Mouse (Mus musculus): ENCODE data around the gene Gm13696. TPM values are rescaled to one million over a fixed set of nuclear protein-coding genes. Genes with fewer than 3 reads are reported as not detected.
A peak's percentile ranks its signal among the peaks of the same experiment; 100 is the strongest.
"Not testable (repeated sequence)": the region's sequence is repeated elsewhere in the genome, so short reads cannot be mapped to it uniquely, and the experiment has no call there.

The Gm13696 gene
- polyA plus RNA-seq, 1 experiment from 2014 or later: not detected

GRCm38 (mm10) chr2:83990253-83990652, 17.3 kb downstream of the Gm13696 start, which contains the start of gene Gm13691:
Gene Gm13691 (plus strand): TSS chr2:83990553.
- H3K9ac ChIP-seq (replicated peaks; ENCODE audit: low read length); H3K36me3 ChIP-seq (ENCODE audit: insufficient read depth, low read length); H3K4me2 ChIP-seq (replicated peaks; ENCODE audit: low read depth, low read length); H3K27me3 ChIP-seq (ENCODE audit: insufficient read depth, low read length); H3K9me3 ChIP-seq (ENCODE audit: low read length); H3K4me3 ChIP-seq (ENCODE audit: low read length); ATAC-seq (ENCODE audit: low FRiP score, low TSS enrichment); H3K27ac ChIP-seq (ENCODE audit: low read length); H3K4me1 ChIP-seq (ENCODE audit: insufficient read depth, low read length): not testable (repeated sequence)
- no CpG with 5 or more reads among the region's 6 CpGs for WGBS

DNA sequence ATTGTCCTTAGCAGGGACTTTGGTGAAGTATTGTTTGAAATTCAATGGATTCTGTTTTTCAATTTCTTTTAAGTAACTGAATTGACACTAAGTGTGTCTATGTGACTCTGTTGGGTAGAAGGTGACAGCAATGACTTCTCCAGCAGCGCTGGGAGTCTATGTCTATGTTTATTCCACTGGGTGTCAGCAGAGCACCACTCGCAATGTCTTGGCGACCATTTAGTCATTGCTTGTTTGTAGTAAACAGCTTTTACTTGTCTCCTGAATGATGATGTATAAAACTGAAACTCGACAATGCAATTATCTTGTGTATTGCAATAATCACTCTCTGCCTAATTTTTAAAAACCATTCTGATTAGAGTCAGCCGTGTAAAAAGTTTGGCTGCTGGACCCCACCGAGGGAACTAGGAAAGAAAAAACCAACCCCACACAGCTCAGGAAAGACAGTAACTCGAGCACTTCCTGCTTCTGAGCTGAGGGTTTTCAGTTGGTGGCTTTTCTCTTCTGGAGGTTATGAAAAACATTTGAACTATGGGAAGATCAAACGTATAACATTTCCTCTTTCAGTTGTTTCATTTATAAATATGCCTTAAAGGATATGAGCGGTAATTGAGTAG, 20.8 kb downstream of the Gm13696 start:
- not testable (repeated sequence) for H3K36me3 ChIP-seq (ENCODE audit: insufficient read depth, low read length); H3K9me3 ChIP-seq (ENCODE audit: low read length); H3K4me3 ChIP-seq (ENCODE audit: low read length); H3K9ac ChIP-seq (replicated peaks; ENCODE audit: low read length); H3K27me3 ChIP-seq (ENCODE audit: insufficient read depth, low read length); H3K4me1 ChIP-seq (ENCODE audit: insufficient read depth, low read length)
- Histone ChIP-seq H3K27ac (ENCODE audit: low read length) (peak overlapping the region; percentile 50; the same call in 1 of the 2 replicates), H3K4me2 (replicated peaks; ENCODE audit: low read depth, low read length) (peak overlapping the region; percentile 36)
- ATAC-seq (ENCODE audit: low FRiP score, low TSS enrichment): peak; percentile 61; the same call in 1 of the 2 replicates
- 15% methylated on average over 7 of the region's 9 CpGs for WGBS

DNA sequence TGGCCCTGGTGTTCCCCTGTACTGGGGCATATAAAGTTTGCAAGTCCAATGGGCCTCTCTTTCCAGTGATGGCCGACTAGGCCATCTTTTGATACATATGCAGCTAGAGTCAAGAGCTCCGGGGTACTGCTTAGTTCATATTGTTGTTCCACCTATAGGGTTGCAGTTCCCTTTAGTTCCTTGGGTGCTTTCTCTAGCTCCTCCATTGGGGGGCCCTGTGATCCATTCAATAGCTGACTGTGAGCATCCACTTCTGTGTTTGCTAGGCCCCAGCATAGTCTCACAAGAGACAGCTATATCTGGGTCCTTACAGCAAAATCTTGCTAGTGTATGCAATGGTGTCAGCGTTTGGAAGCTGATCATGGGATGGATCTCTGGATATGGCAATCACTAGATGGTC, 21.6 kb downstream of the Gm13696 start:
- not testable (repeated sequence) for H3K27me3 ChIP-seq (ENCODE audit: insufficient read depth, low read length); H3K9me3 ChIP-seq (ENCODE audit: low read length); H3K36me3 ChIP-seq (ENCODE audit: insufficient read depth, low read length); H3K4me3 ChIP-seq (ENCODE audit: low read length); H3K9ac ChIP-seq (replicated peaks; ENCODE audit: low read length); H3K4me1 ChIP-seq (ENCODE audit: insufficient read depth, low read length); H3K4me2 ChIP-seq (replicated peaks; ENCODE audit: low read depth, low read length); H3K27ac ChIP-seq (ENCODE audit: low read length); ATAC-seq (ENCODE audit: low FRiP score, low TSS enrichment)
- WGBS: no CpG with 5 or more reads among the region's 3 CpGs

DNA sequence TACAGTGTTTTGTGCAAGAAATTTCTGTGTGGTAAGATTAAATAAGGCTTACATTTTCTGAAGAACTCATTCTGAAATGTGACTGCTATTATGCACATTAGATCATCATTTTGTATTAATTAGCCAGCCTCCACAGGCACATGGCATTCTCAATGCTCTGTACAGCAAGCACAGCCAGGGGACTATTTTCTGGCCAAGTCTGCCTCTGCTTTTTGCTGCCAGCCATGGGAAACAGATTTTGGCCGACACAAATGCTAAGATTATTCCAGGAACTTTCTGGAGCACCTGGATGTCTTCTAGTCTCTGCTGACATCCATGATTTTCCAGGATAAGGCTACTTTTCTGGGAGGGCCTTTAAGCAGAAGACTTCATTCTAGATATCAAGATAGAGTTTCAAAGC, 36.0 kb downstream of the Gm13696 start:
- Histone ChIP-seq H3K4me3 (ENCODE audit: low read length) (no peak overlapping the region), H3K9ac (replicated peaks; ENCODE audit: low read length) (no peak overlapping the region), H3K4me1 (ENCODE audit: insufficient read depth, low read length) (no peaks in the 10 kb centered on the region), H3K27ac (ENCODE audit: low read length) (no peak overlapping the region), H3K9me3 (ENCODE audit: low read length) (no peaks in the 10 kb centered on the region), H3K36me3 (ENCODE audit: insufficient read depth, low read length) (no peaks in the 10 kb centered on the region), H3K27me3 (ENCODE audit: insufficient read depth, low read length) (no peaks in the 10 kb centered on the region), H3K4me2 (replicated peaks; ENCODE audit: low read depth, low read length) (no peak overlapping the region)
- ATAC-seq (ENCODE audit: low FRiP score, low TSS enrichment): no peak
- 61% methylated on average over 1 of the region's 1 CpGs for WGBS

DNA sequence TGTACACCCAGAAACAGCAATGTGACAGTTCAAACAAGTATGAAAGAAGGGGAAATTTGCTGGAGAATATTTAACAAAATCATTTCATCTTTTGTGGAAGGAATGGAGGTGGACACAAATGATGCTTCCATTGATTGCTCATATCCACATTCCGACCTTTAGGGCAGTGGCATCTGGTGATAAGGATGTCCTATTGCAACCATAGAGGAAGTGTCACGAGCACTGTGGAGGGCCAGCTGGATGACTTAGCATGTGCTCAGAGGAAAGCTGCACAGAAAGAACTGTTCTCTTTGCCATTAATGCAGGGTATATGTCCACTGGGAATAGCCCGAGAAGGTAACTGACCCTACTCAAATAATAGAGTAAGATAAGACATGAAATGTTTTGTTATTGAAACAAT, 36.9 kb downstream of the Gm13696 start:
- Histone ChIP-seq H3K27ac (ENCODE audit: low read length) (no peak overlapping the region), H3K36me3 (ENCODE audit: insufficient read depth, low read length) (no peaks in the 10 kb centered on the region), H3K9ac (replicated peaks; ENCODE audit: low read length) (no peak overlapping the region), H3K27me3 (ENCODE audit: insufficient read depth, low read length) (no peaks in the 10 kb centered on the region), H3K4me2 (replicated peaks; ENCODE audit: low read depth, low read length) (no peak overlapping the region), H3K9me3 (ENCODE audit: low read length) (no peaks in the 10 kb centered on the region), H3K4me3 (ENCODE audit: low read length) (no peak overlapping the region), H3K4me1 (ENCODE audit: insufficient read depth, low read length) (no peaks in the 10 kb centered on the region)
- ATAC-seq (ENCODE audit: low FRiP score, low TSS enrichment): no peak
- WGBS: 63% methylated on average over 3 of the region's 3 CpGs

DNA sequence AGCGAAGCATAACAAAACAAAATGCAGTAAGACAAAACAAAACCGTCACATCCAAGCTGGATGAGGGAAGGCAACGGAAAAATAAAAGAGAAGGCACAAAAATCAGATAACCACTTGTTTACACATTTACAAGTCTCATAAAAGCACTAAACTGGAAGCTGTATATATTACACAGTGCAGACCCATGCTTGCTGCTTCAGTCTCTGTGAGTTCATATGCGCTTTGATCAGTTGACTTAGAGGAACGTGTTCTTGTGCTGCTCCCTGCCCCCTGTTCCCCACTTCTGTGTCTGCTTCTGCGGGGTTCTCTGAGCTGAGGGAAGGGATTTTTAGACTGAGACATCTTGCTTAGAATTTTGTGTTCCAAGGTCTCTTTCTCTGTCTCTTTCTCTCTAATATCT, 41.6 kb downstream of the Gm13696 start:
- no peak overlapping the region for H3K9ac ChIP-seq (replicated peaks; ENCODE audit: low read length)
- no peaks in the 10 kb centered on the region for H3K36me3 ChIP-seq (ENCODE audit: insufficient read depth, low read length)
- H3K27ac ChIP-seq (ENCODE audit: low read length): no peak overlapping the region
- no peaks in the 10 kb centered on the region for H3K27me3 ChIP-seq (ENCODE audit: insufficient read depth, low read length)
- no peak overlapping the region for H3K4me2 ChIP-seq (replicated peaks; ENCODE audit: low read depth, low read length)
- H3K9me3 ChIP-seq (ENCODE audit: low read length): no peaks in the 10 kb centered on the region
- no peak overlapping the region for H3K4me3 ChIP-seq (ENCODE audit: low read length)
- 69% methylated on average over 6 of the region's 6 CpGs for WGBS
- H3K4me1 ChIP-seq (ENCODE audit: insufficient read depth, low read length): 0 out of 2 replicates have a peak, but pooled peaks cover 5% of the 10 kb centered on the region
- no peak for ATAC-seq (ENCODE audit: low FRiP score, low TSS enrichment)

GRCm38 (mm10) chr2:84016291-84016690, 43.4 kb downstream of the Gm13696 start:
- not testable (repeated sequence) for H3K4me3 ChIP-seq (ENCODE audit: low read length); H3K9ac ChIP-seq (replicated peaks; ENCODE audit: low read length); ATAC-seq (ENCODE audit: low FRiP score, low TSS enrichment); H3K4me1 ChIP-seq (ENCODE audit: insufficient read depth, low read length); H3K27ac ChIP-seq (ENCODE audit: low read length); H3K4me2 ChIP-seq (replicated peaks; ENCODE audit: low read depth, low read length); H3K36me3 ChIP-seq (ENCODE audit: insufficient read depth, low read length); H3K27me3 ChIP-seq (ENCODE audit: insufficient read depth, low read length); H3K9me3 ChIP-seq (ENCODE audit: low read length)
- WGBS: 81% methylated on average over 5 of the region's 5 CpGs

GRCm38 (mm10) chr2:84018330-84018729, 45.4 kb downstream of the Gm13696 start:
- 0 out of 2 replicates have a peak, but pooled peaks cover 5% of the 10 kb centered on the region for H3K4me1 ChIP-seq (ENCODE audit: insufficient read depth, low read length)
- no peak overlapping the region for H3K4me2 ChIP-seq (replicated peaks; ENCODE audit: low read depth, low read length)
- no peak overlapping the region; the same call in 1 of the 2 replicates for H3K27ac ChIP-seq (ENCODE audit: low read length)
- WGBS: 52% methylated on average over 3 of the region's 3 CpGs
- H3K9me3 ChIP-seq (ENCODE audit: low read length): no peaks in the 10 kb centered on the region
- no peak overlapping the region for H3K4me3 ChIP-seq (ENCODE audit: low read length)
- no peak overlapping the region for H3K9ac ChIP-seq (replicated peaks; ENCODE audit: low read length)
- H3K27me3 ChIP-seq (ENCODE audit: insufficient read depth, low read length): no peaks in the 10 kb centered on the region
- ATAC-seq (ENCODE audit: low FRiP score, low TSS enrichment): no peak
- H3K36me3 ChIP-seq (ENCODE audit: insufficient read depth, low read length): no peaks in the 10 kb centered on the region

- Histone ChIP-seq H3K36me3 (ENCODE audit: insufficient read depth, low read length) (no peaks in the 10 kb centered on the region), H3K9me3 (ENCODE audit: low read length) (no peaks in the 10 kb centered on the region), H3K27ac (ENCODE audit: low read length) (peak overlapping the region; percentile 77; the same call in 1 of the 2 replicates), H3K4me2 (replicated peaks; ENCODE audit: low read depth, low read length) (no peak overlapping the region), H3K9ac (replicated peaks; ENCODE audit: low read length) (no peak overlapping the region), H3K4me1 (ENCODE audit: insufficient read depth, low read length) (0 out of 2 replicates have a peak, but pooled peaks cover 5% of the 10 kb centered on the region), H3K27me3 (ENCODE audit: insufficient read depth, low read length) (no peaks in the 10 kb centered on the region), H3K4me3 (ENCODE audit: low read length) (no peak overlapping the region)
- 63% methylated on average over 8 of the region's 8 CpGs for WGBS
- peak; percentile 91 for ATAC-seq (ENCODE audit: low FRiP score, low TSS enrichment)
Observed at GRCm38 (mm10) chr2:84019519-84020305, 46.8 kb downstream of the Gm13696 start.

DNA sequence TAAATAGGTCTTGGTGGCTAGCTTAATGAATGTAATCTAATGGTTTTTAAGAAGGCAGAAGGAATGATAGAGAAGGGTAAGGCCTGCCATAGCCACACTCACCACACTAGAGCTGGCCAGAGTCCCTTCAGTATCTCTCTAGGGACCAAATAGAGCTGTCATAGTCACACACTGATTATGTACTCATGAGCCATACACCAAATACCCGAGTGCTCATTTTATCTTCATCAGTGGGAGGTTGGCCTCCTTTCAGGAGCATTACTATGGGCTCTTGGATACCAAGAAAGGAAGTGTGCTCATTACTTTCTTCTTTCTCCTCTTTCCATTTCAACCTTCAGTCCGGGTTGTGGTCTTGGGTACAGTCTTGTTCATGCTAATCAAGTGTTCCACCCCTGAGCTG, 49.0 kb downstream of the Gm13696 start:
- Histone ChIP-seq H3K27me3 (ENCODE audit: insufficient read depth, low read length) (no peaks in the 10 kb centered on the region), H3K4me1 (ENCODE audit: insufficient read depth, low read length) (0 out of 2 replicates have a peak, but pooled peaks cover 5% of the 10 kb centered on the region), H3K4me2 (replicated peaks; ENCODE audit: low read depth, low read length) (no peak overlapping the region), H3K9me3 (ENCODE audit: low read length) (no peaks in the 10 kb centered on the region), H3K4me3 (ENCODE audit: low read length) (no peak overlapping the region), H3K9ac (replicated peaks; ENCODE audit: low read length) (no peak overlapping the region), H3K27ac (ENCODE audit: low read length) (no peak overlapping the region), H3K36me3 (ENCODE audit: insufficient read depth, low read length) (no peaks in the 10 kb centered on the region)
- 81% methylated on average over 2 of the region's 2 CpGs for WGBS
- ATAC-seq (ENCODE audit: low FRiP score, low TSS enrichment): no peak
